In genomic region chr9:29595321-29595720, GRCm38 (mm10) we compare ENCODE assay signal across 17 mouse cellular contexts.
DNase-seq lines count a peak whose midpoint lies in the region; ATAC-seq and TF ChIP-seq lines count a peak whose summit lies in the region.
"Had no signal": no experiment of that assay in that cellular context is flagged by ENCODE, and none has a peak within 500 bp of the region (broad histone marks: within the 10 kb centered on the region; RNA-seq: fewer than 3 reads in every experiment).

No protein-coding gene starts in this region.

- no peak for TF ChIP-seq POLR2A in cerebellum, adult 2 months (IDR thresholded peaks at IDR 0.05; ENCODE audit: borderline replicate concordance, insufficient read depth, low read length)
- no peak for TF ChIP-seq POLR2A in myocyte (IDR thresholded peaks at IDR 0.05; ENCODE audit: insufficient read length, low read depth)

- 44% methylated on average over 9 of the region's 9 CpGs for WGBS in heart, embryonic 12.5 days
- WGBS in hindbrain, postnatal 0 days: 69% methylated on average over 9 of the region's 9 CpGs
- WGBS in hindbrain, embryonic 13.5 days: 89% methylated on average over 9 of the region's 9 CpGs
- 31% methylated on average over 9 of the region's 9 CpGs for WGBS in cerebellum, adult 2 months

- H3K27me3 ChIP-seq in heart, embryonic 12.5 days (replicated peaks): no peaks in the 10 kb centered on the region
- H3K27me3 ChIP-seq in hindbrain, postnatal 0 days (ENCODE audit: insufficient read depth, low read length): no peaks in the 10 kb centered on the region
- no peaks in the 10 kb centered on the region for H3K27me3 ChIP-seq in hindbrain, embryonic 13.5 days
- H3K27me3 ChIP-seq in cerebellum, adult 2 months (ENCODE audit: control insufficient read depth, insufficient read depth, low read length): no peaks in the 10 kb centered on the region
- H3K27me3 ChIP-seq in myocyte (ENCODE audit: control insufficient read depth, insufficient read depth, insufficient read length): no peaks in the 10 kb centered on the region
- H3K27me3 ChIP-seq: intestine, embryonic 15.5 days; liver, embryonic 12.5 days; midbrain, embryonic 13.5 days had no signal

- H3K4me2 ChIP-seq in heart, embryonic 12.5 days: peak overlapping the region; percentile 57
- 0 out of 2 replicates have a peak overlapping the region, but pooled peaks have one; percentile 25 for H3K4me2 ChIP-seq in hindbrain, postnatal 0 days (ENCODE audit: low read depth, low read length)
- no peak overlapping the region for H3K4me2 ChIP-seq in hindbrain, embryonic 13.5 days
- peak overlapping the region; percentile 6 for H3K4me2 ChIP-seq in myocyte (ENCODE audit: low read depth)
- H3K4me2 ChIP-seq: intestine, embryonic 15.5 days; liver, embryonic 12.5 days; lung, embryonic 14.5 days; midbrain, embryonic 13.5 days had no signal

- no peaks in the 10 kb centered on the region for H3K36me3 ChIP-seq in heart, embryonic 12.5 days
- no peaks in the 10 kb centered on the region for H3K36me3 ChIP-seq in hindbrain, postnatal 0 days (ENCODE audit: insufficient read depth, low read length)
- no peaks in the 10 kb centered on the region for H3K36me3 ChIP-seq in hindbrain, embryonic 13.5 days
- no peaks in the 10 kb centered on the region for H3K36me3 ChIP-seq in myocyte (ENCODE audit: control insufficient read depth, insufficient read depth)
- H3K36me3 ChIP-seq: intestine, embryonic 15.5 days; liver, embryonic 12.5 days; midbrain, embryonic 13.5 days had no signal

- no peak for TF ChIP-seq CTCF in hindbrain, postnatal 0 days (IDR thresholded peaks at IDR 0.05; ENCODE audit: low read depth)
- no peak for TF ChIP-seq CTCF in cerebellum, adult 2 months (IDR thresholded peaks at IDR 0.05; ENCODE audit: borderline replicate concordance, insufficient read depth, low read depth, low read length)

- peaks cover 15% of the 10 kb centered on the region for H3K4me1 ChIP-seq in heart, embryonic 12.5 days (replicated peaks)
- H3K4me1 ChIP-seq in hindbrain, postnatal 0 days (ENCODE audit: insufficient read depth, low read length): peaks cover 9% of the 10 kb centered on the region; the same call in 1 of the 2 replicates
- H3K4me1 ChIP-seq in hindbrain, embryonic 13.5 days (replicated peaks): peaks cover 30% of the 10 kb centered on the region
- H3K4me1 ChIP-seq in cerebellum, adult 2 months (ENCODE audit: control insufficient read depth, insufficient read depth, low read length): peaks cover 26% of the 10 kb centered on the region
- H3K4me1 ChIP-seq: intestine, embryonic 15.5 days; liver, embryonic 12.5 days had no signal

- H3K9me3 ChIP-seq in heart, embryonic 12.5 days (replicated peaks): no peaks in the 10 kb centered on the region
- H3K9me3 ChIP-seq in hindbrain, postnatal 0 days (ENCODE audit: low read length): no peaks in the 10 kb centered on the region
- H3K9me3 ChIP-seq in hindbrain, embryonic 13.5 days: no peaks in the 10 kb centered on the region
- H3K9me3 ChIP-seq: intestine, embryonic 15.5 days; liver, embryonic 12.5 days; midbrain, embryonic 13.5 days had no signal

- no peak overlapping the region for H3ac ChIP-seq in myocyte (ENCODE audit: control insufficient read depth, insufficient read length)

- H3K27ac ChIP-seq in heart, embryonic 12.5 days (ENCODE audit: poor library complexity, severe bottlenecking): no peak overlapping the region
- H3K27ac ChIP-seq in hindbrain, postnatal 0 days: peak overlapping the region; percentile 48; the same call in 1 of the 2 replicates
- no peak overlapping the region for H3K27ac ChIP-seq in hindbrain, embryonic 13.5 days
- peak overlapping the region; percentile 83 for H3K27ac ChIP-seq in cerebellum, adult 2 months (ENCODE audit: insufficient read depth, low read length)
- H3K27ac ChIP-seq: intestine, embryonic 15.5 days; liver, embryonic 12.5 days; stomach, postnatal 0 days had no signal

- H3K4me3 ChIP-seq in heart, embryonic 12.5 days: peak overlapping the region; percentile 11; the same call in 1 of the 2 replicates
- H3K4me3 ChIP-seq in hindbrain, postnatal 0 days (ENCODE audit: low read length): no peak overlapping the region
- H3K4me3 ChIP-seq in hindbrain, embryonic 13.5 days: no peak overlapping the region
- peak overlapping the region; percentile 4 for H3K4me3 ChIP-seq in cerebellum, adult 2 months (replicated peaks; ENCODE audit: insufficient read depth, low read depth, low read length)
- no peak overlapping the region for H3K4me3 ChIP-seq in myocyte
- H3K4me3 ChIP-seq: intestine, embryonic 15.5 days; liver, embryonic 12.5 days; midbrain, embryonic 13.5 days had no signal

- no peak overlapping the region for H3K9ac ChIP-seq in heart, embryonic 12.5 days
- no peak overlapping the region for H3K9ac ChIP-seq in hindbrain, postnatal 0 days (replicated peaks; ENCODE audit: low read length)
- H3K9ac ChIP-seq in hindbrain, embryonic 13.5 days: no peak overlapping the region
- H3K9ac ChIP-seq: intestine, embryonic 15.5 days; liver, embryonic 12.5 days; lung, embryonic 14.5 days; midbrain, embryonic 13.5 days had no signal

- DNase-seq in heart, postnatal 25 days (ENCODE audit: low spot score): no peak
- no peak for DNase-seq in hindbrain, postnatal 0 days (ENCODE audit: low spot score)
- peak; percentile 65 to 71 for DNase-seq in cerebellum, adult 2 months
- DNase-seq in retina, postnatal 1 day: no peak
- DNase-seq in adrenal gland, adult 8-10 months: no peak
- DNase-seq: adrenal gland, postnatal 14 days; B cell, adult 2 months; gastrocnemius, postnatal 10 days; lung, embryonic 14.5 days; thymus, postnatal 14 days had no signal

- H3K79me2 ChIP-seq in myocyte (ENCODE audit: control insufficient read depth, insufficient read depth): no peaks in the 10 kb centered on the region

- no peak for ATAC-seq in heart, embryonic 12.5 days (ENCODE audit: insufficient number of reproducible peaks, low FRiP score)
- no peak for ATAC-seq in hindbrain, postnatal 0 days
- ATAC-seq in hindbrain, embryonic 13.5 days (ENCODE audit: low FRiP score): no peak
- ATAC-seq: intestine, embryonic 15.5 days; liver, embryonic 12.5 days; midbrain, embryonic 13.5 days had no signal

- intact Hi-C loops in heart, postnatal 25 days (cut with DNase I): no loop called here

TF ChIP-seq in myocyte, 11 proteins besides CTCF, POLR2A, EP300 and RAD21:
- TF ChIP-seq SRF (IDR thresholded peaks at IDR 0.05; ENCODE audit: control insufficient read depth, insufficient read length, low read depth) (no peak), CEBPB (IDR thresholded peaks at IDR 0.05; ENCODE audit: insufficient read depth, poor library complexity, severe bottlenecking) (no peak), TCF12 (IDR thresholded peaks at IDR 0.05; ENCODE audit: insufficient read depth, poor library complexity, severe bottlenecking) (no peak), MYOG (IDR thresholded peaks at IDR 0.05; ENCODE audit: control insufficient read depth in 1 of 3, insufficient read depth in 1 of 3, insufficient read length in 2 of 3, low read depth in 2 of 3) (no peak), E2F4 (IDR thresholded peaks at IDR 0.05; ENCODE audit: insufficient read depth) (no peak), MYOD1 (IDR thresholded peaks at IDR 0.05; ENCODE audit: control insufficient read depth in 1 of 3, insufficient read length in 2 of 3, low read depth in 2 of 3) (no peak), REST (IDR thresholded peaks at IDR 0.05; ENCODE audit: insufficient read depth, insufficient read length) (no peak), TCF3 (IDR thresholded peaks at IDR 0.05; ENCODE audit: insufficient read length, low read depth) (no peak), USF1 (IDR thresholded peaks at IDR 0.05; ENCODE audit: low read depth) (no peak), MAX (IDR thresholded peaks at IDR 0.05; ENCODE audit: low read depth) (no peak), POLR2AphosphoS2 (IDR thresholded peaks at IDR 0.05; ENCODE audit: insufficient read length, low read depth) (no peak)

Comparison
In these comparisons a context has a peak if more than half of its experiments do, and no peak if none do; other contexts are left out.
1. H3K27ac ChIP-seq: peak in hindbrain, postnatal 0 days (single experiment) and cerebellum, adult 2 months (single experiment); none in heart, embryonic 12.5 days (single experiment) and hindbrain, embryonic 13.5 days (single experiment).
2. H3K4me3 ChIP-seq: peak in heart, embryonic 12.5 days (single experiment) and cerebellum, adult 2 months (single experiment); none in hindbrain, postnatal 0 days (single experiment), hindbrain, embryonic 13.5 days (single experiment) and myocyte (single experiment).
3. DNase-seq: peak in cerebellum, adult 2 months (2 of 2); none in heart, postnatal 25 days (single experiment), hindbrain, postnatal 0 days (single experiment), retina, postnatal 1 day (single experiment) and adrenal gland, adult 8-10 months (single experiment).